Mouse (Mus musculus) right cerebral cortex, postnatal 36 days (tissue): ENCODE data around the gene Suv39h1.
"Not testable (repeated sequence)": the region's sequence is repeated elsewhere in the genome, so short reads cannot be mapped to it uniquely, and the experiment has no call there.

ENCODE experiments used
- DNase-seq, 2 experiments: peaks; one replicate each; pipeline ENCODE4 v3.0.0; 2022; ENCODE audit warnings: low spot score in 2 of 2, mixed read lengths in 1 of 2

Suv39h1 gene

DNA sequence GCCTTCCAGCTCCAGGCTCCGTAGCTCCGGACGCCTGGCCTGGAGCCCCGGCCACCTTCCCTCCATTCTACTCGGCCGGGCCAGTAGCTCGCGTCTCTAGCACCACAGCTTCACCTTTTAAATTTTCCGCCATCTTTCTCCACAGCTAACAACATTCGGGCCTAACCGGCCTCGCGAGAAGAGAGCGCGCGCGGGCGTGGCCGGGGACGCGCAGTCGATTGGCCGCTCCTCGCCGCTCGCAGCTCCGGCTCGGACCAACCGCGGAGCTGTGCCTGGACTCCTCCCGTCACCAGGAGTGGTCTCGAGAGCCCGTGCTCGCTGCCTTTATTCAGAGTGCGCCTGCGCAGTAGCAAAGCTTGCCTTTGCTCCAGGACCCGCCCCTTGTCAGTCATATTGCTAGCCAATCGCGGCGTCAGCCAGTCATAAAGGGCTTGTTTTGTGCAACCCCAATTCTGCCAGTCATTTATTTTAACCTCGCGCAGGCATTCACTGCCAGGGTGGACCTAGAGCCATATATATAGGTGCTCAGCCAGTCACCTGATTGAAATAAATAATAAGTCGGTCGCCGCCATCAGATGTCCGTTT is at the start of gene Suv39h1:
Gene Suv39h1 (minus strand): TSS at position 331 of the 585 bp plus-strand sequence.
- peak; percentile 90 to 95 for DNase-seq

DNA sequence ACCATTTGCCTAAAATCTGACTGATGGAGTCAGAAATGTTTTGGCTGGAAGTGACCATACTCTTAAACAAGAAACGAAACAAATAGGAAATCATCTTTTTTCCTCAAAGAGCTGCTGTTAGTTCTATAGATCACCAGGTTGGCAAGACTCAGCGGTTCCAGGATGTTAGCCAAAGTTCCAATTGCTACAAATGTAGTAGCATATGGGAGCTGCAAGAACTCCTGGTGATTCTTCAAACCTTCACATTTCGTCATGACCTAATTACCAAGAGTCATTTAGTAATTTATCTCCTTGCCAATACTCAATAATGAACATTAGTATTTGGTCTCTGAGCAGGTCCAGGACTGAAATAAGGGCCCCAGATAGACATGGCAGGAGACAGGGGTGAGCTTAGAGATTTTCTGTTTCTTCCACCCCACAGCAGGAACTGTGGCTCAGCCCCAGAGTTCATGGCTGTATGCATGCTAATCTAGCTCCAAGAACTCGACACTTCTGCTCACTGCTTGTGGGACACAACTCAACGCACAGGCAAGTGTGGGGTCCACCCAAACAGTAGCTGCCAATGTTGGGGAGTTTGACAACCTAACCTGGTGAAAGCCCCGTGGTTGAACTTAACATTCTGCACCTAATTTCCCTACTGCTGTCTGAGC is 49.4 kb upstream of the Suv39h1 start:
- no peak for DNase-seq

- no peak for DNase-seq
Observed at GRCm38 (mm10) chrX:8117264-8117663, 42.7 kb upstream of the Suv39h1 start.

GRCm38 (mm10) chrX:8115275-8115674 is 40.7 kb upstream of the Suv39h1 start:
- DNase-seq = no peak

GRCm38 (mm10) chrX:8105019-8105418 is 30.5 kb upstream of the Suv39h1 start:
- DNase-seq = no peak

GRCm38 (mm10) chrX:8102213-8102668 is 27.7 kb upstream of the Suv39h1 start:
- DNase-seq = no peak

DNA sequence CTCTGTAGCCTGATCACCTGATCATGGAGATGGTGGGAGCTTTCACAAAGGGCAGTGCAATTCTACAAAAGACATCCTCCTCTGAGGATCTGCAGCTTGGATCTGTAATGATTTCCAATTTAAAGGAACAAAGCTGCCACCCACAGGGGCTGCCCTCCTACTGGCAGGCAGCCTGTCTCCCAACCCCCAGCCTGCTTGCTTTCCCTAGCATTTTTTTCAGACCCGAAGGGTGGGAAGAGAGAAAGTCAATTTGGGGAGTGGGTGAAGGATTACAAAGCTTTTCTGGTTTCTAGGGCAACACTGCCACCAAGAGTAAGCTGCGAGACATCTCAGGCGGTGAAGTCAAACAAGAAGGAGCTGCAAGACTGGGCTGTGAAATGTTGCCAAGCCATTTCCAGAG is 26.5 kb upstream of the Suv39h1 start:
- peak; percentile 33 to 39 for DNase-seq

- DNase-seq = no peak
Observed at GRCm38 (mm10) chrX:8099435-8099834, 24.9 kb upstream of the Suv39h1 start.

- peak; percentile 95 to 96 for DNase-seq
Observed at GRCm38 (mm10) chrX:8096787-8097242, 22.3 kb upstream of the Suv39h1 start.

DNA sequence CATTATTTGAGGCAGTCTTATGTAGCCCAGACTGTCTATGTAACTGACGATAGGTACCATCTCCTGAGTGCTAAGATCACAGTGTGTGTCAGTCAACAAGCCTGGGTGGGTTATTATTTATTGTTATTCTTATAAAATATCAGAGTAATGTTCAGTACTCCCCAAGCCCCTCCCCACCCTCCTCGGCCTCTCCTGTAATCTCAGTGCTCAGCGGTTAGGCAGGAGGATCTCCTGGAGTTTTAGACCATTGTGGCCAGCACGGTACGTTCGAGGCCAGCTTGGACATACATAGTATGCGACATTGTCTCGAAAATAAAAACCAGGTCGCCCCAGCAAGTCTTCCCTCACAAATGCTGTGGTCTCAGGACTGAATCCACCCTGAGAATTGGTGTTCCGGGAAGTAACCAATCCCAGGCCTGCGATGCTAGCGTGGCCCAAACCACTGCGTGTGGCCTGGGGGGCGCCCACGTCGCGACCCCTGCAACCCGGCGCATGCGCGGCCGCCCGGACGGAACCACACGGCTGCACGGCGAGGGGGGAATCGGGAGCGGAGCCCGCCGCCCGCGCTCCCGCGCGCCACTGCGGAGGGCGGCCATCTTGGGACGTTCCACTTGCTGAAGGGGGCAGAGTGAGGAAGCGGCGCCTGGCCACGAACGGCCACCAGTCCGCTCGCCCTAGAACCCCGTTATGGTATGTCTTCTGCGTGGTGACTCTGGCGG is 21.7 kb upstream of the Suv39h1 start:
- DNase-seq = peak; percentile 30 to 78

DNA sequence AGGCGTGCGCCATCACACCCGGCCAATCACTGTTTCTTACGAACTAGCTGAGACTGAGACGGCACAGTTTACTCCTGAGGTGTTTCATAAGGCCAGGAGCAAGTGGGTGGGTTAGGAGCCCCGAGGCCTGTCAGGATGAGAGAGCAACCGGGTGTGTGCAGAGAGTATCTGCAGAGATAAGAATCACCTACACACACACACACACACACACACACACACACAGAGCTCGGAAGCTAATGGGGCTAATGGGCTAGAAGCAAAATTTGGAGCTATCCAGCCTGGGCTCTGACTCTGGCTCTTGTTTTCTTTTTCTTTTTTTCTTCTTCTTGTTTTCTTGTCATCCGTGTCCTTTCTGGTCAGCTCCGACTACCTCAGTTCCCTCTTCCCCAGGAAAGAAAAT is 21.0 kb upstream of the Suv39h1 start:
- no peak for DNase-seq

DNA sequence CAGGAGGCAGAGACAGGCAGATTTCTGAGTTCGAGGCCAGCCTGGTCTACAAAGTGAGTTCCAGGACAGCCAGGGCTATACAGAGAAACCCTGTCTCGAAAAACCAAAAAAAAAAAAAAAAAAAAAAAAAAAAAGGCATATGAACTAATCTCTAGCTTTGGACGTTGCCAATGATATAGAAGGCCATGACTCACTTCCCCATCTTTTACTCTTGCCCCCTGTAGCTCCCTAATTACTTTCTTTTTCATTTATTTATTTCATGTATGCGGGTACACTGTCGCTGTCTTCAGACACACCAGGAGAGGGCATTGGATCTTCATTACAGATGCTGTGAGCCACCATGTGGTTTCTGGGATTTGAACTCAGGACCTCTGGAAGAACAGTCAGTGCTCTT is 16.4 kb upstream of the Suv39h1 start:
- not testable (repeated sequence) for DNase-seq

- no peak for DNase-seq
Observed at GRCm38 (mm10) chrX:8090346-8090953, 15.9 kb upstream of the Suv39h1 start, which contains the start of gene Was. Gene Was, minus strand, starts transcription at chrX:8090498.

DNA sequence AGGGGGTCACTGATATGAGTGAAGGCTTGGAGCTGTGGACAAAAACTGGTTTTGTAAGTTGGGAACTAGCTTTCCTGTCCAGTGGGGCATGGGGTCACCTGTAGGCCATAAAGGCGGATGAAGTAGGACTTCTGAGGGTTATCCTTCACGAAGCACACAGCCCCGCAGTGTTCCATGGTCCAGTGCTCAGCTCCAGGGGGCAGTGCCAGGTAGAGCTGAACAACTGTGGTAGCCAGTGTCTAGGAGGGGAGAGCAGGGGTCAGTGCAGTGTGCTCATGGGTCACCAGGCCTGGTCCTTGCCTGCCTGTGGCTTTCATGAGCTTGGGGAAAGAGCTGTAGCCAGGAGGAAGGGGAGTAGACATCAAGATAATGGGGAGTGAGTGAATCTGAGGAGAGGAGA is 15.2 kb upstream of the Suv39h1 start:
- DNase-seq = no peak

GRCm38 (mm10) chrX:8085611-8086010 is 11.1 kb upstream of the Suv39h1 start:
- DNase-seq = no peak

DNA sequence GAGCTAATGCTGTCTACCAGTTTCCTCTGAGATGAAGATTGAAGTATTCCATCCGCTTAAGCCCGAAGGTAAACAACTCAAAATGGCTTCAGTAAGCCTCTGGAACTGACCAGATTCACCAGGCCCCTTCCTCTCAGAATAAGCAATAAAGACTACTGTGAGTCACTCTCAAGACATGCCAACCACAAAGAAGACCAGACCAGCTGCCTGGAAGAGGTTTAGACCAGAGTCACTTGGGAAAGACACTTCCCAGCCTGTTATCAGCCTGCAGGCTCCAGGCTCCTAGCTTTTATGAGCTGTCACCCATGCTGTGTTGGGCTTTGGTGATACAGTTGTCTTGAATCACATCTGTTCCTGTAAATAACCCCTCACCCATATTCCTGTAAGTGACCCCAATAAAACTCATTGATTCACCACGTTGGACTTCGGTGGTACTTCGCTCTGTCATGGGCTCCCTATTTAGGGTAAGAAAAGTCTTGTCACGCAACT is 10.3 kb upstream of the Suv39h1 start:
- DNase-seq = no peak

GRCm38 (mm10) chrX:8075104-8075503 is 544 bp upstream of the Suv39h1 start:
- no peak for DNase-seq

GRCm38 (mm10) chrX:8073881-8074429 is 605 bp downstream of the Suv39h1 start:
- DNase-seq = no peak

GRCm38 (mm10) chrX:8069166-8069565 is 5.4 kb downstream of the Suv39h1 start:
- DNase-seq = no peak

DNA sequence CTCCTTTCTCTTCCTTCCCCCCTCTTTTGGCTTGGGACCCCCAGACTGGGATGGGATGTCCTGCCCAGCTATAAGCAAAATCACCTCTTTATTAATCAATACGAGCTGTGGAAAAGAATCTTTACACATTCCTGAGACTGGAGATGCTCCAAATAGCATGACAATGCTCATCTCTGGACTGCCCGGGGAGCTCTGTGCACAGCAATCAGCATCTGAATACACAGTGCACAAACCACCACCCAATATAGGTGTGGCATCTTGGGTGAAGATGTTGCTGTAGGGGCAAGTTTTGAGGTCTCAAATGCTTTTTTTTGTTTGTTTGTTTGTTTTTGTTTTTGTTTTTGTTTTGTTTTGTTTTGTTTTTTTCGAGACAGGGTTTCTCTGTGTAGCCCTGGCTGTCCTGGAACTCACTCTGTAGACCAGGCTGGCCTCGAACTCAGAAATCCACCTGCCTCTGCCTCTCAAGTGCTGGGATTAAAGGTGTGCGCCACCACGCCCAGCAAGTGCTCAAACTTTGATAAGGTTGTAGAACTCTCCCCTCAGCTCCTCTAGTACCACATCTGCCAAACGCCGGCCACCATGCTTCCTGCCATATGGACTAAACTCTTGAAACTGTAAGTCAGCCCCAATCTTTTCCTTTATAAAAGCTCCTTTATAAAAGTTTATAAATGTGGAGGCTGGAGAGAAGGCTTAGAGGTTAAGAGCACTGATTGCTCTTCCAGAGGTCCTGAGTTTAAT is 23.3 kb downstream of the Suv39h1 start:
- DNase-seq = not testable (repeated sequence)

- DNase-seq = no peak
Observed at GRCm38 (mm10) chrX:8033009-8033408, 41.6 kb downstream of the Suv39h1 start.
